In the genomic region with DNA sequence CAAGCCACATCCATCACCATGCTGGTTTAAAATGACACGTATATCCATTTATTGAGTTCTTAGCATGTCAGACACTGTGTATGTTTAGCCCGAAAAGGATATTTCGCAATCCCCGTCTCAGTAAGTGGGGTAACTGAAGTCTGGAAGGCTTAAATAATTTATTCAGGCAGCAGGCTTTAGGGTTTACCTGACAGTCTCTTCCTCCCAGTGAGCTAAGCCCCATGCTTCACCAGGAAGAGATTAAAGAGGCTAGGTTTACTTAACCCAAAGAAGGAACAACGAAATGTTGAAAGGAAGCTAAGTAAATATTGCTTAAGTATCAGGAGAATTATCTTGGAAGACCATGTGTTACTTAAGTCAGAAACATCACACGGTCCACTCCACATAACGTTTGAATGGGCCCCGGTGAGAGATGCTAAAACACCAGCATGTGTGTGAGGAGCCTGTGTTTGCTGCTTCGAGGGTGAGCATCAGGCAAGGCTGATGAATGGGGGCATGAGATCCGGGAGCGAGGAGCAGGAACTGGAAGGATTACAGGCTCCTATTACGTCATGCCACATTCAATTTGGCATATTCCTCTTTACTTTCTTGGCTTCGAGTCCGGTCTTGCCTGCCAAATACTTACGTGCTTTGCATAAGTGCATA, we compare ENCODE assay signal across 7 mouse cellular contexts.
DNase-seq lines count a peak whose midpoint lies in the region; ATAC-seq and TF ChIP-seq lines count a peak whose summit lies in the region.

No protein-coding gene starts in this region.

- H3K4me3 ChIP-seq in lung, embryonic 14.5 days (ENCODE audit: low read depth, low read length): no peak overlapping the region
- H3K4me3 ChIP-seq in forebrain, embryonic 15.5 days: peak overlapping the region; percentile 37
- 0 out of 2 replicates have a peak overlapping the region, but pooled peaks have one; percentile 29 for H3K4me3 ChIP-seq in limb, embryonic 12.5 days (replicated peaks)

- ATAC-seq in lung, embryonic 14.5 days (ENCODE audit: insufficient read depth): peak; percentile 63
- ATAC-seq in forebrain, embryonic 15.5 days (replicated peaks): peak; percentile 86
- peak; percentile 26; the same call in 1 of the 2 replicates for ATAC-seq in limb, embryonic 12.5 days (ENCODE audit: insufficient number of reproducible peaks, insufficient read depth, low FRiP score, low TSS enrichment, low read depth)

- 7% methylated on average over 15 of the region's 15 CpGs for WGBS in lung, embryonic 14.5 days
- 15% methylated on average over 15 of the region's 15 CpGs for WGBS in forebrain, embryonic 15.5 days
- 26% methylated on average over 15 of the region's 15 CpGs for WGBS in limb, embryonic 12.5 days

- H3K9me3 ChIP-seq in lung, embryonic 14.5 days (ENCODE audit: low read depth, low read length): no peaks in the 10 kb centered on the region
- no peaks in the 10 kb centered on the region for H3K9me3 ChIP-seq in forebrain, embryonic 15.5 days
- H3K9me3 ChIP-seq in limb, embryonic 12.5 days: no peaks in the 10 kb centered on the region

- no peaks in the 10 kb centered on the region for H3K36me3 ChIP-seq in lung, embryonic 14.5 days (ENCODE audit: insufficient read depth)
- H3K36me3 ChIP-seq in forebrain, embryonic 15.5 days: no peaks in the 10 kb centered on the region
- no peaks in the 10 kb centered on the region for H3K36me3 ChIP-seq in limb, embryonic 12.5 days
- H3K36me3 ChIP-seq in splenic B cell, adult 2 months (ENCODE audit: control insufficient read depth, insufficient read depth, low read length, poor library complexity, severe bottlenecking): no peaks in the 10 kb centered on the region

- DNase-seq in lung, embryonic 14.5 days: peak; percentile 45
- DNase-seq in lung, postnatal 25 days (ENCODE audit: low spot score): no peak
- DNase-seq in splenic B cell, adult 2 months (ENCODE audit: low read depth, low spot score): peak; percentile 4
- no peak for DNase-seq in adrenal gland, adult (ENCODE audit: inconsistent age in 2 of 2, low spot score in 1 of 2)
- DNase-seq in thymus, postnatal 0 days (ENCODE audit: low spot score): no peak

- H3K4me1 ChIP-seq in lung, embryonic 14.5 days (ENCODE audit: insufficient read depth): no peaks in the 10 kb centered on the region
- peaks cover 30% of the 10 kb centered on the region for H3K4me1 ChIP-seq in forebrain, embryonic 15.5 days
- H3K4me1 ChIP-seq in limb, embryonic 12.5 days (replicated peaks): peaks cover 4% of the 10 kb centered on the region

- no peak overlapping the region for H3K9ac ChIP-seq in lung, embryonic 14.5 days
- H3K9ac ChIP-seq in forebrain, embryonic 15.5 days (replicated peaks): no peak overlapping the region; the same call in 1 of the 2 replicates
- H3K9ac ChIP-seq in limb, embryonic 12.5 days (replicated peaks): no peak overlapping the region

- no peak overlapping the region for H3K27ac ChIP-seq in lung, embryonic 14.5 days (ENCODE audit: low read depth)
- H3K27ac ChIP-seq in forebrain, embryonic 15.5 days (replicated peaks): peak overlapping the region; percentile 83
- no peak overlapping the region for H3K27ac ChIP-seq in limb, embryonic 12.5 days

- H3K4me2 ChIP-seq in lung, embryonic 14.5 days: peak overlapping the region; percentile 60
- peak overlapping the region; percentile 49 for H3K4me2 ChIP-seq in forebrain, embryonic 15.5 days (replicated peaks)
- H3K4me2 ChIP-seq in limb, embryonic 12.5 days: peak overlapping the region; percentile 53

- TF ChIP-seq CTCF in lung, embryonic 14.5 days (IDR thresholded peaks at IDR 0.05; ENCODE audit: low read depth): no peak

- no peaks in the 10 kb centered on the region for H3K27me3 ChIP-seq in lung, embryonic 14.5 days (ENCODE audit: insufficient read depth, low read length)
- no peaks in the 10 kb centered on the region for H3K27me3 ChIP-seq in forebrain, embryonic 15.5 days
- H3K27me3 ChIP-seq in limb, embryonic 12.5 days: peaks cover 18% of the 10 kb centered on the region; the same call in 1 of the 2 replicates
- H3K27me3 ChIP-seq in splenic B cell, adult 2 months (ENCODE audit: control insufficient read depth, insufficient read depth, low read length, poor library complexity, severe bottlenecking): no peaks in the 10 kb centered on the region

Comparison
In these comparisons a context has a peak if more than half of its experiments do, and no peak if none do; other contexts are left out.
1. DNase-seq: peak in lung, embryonic 14.5 days (single experiment) and splenic B cell, adult 2 months (single experiment); none in lung, postnatal 25 days (single experiment), adrenal gland, adult (0 of 2) and thymus, postnatal 0 days (single experiment).
2. ATAC-seq: peak in every context shown above with its lines; median percentile 86 in forebrain, embryonic 15.5 days; 63 in lung, embryonic 14.5 days; 26 in limb, embryonic 12.5 days.
3. Peak in every context shown above with its lines, with median percentiles within 50 percentile points of each other: H3K4me2 ChIP-seq.